Mouse (Mus musculus) mesoderm, embryonic 11.5 days (tissue): ENCODE results near the gene Polm.
"Not testable (repeated sequence)": the region's sequence is repeated elsewhere in the genome, so short reads cannot be mapped to it uniquely, and the experiment has no call there.

Experiments
- DNase-seq: peaks from one replicate; pipeline ENCODE4 v3.0.0-alpha.2; 2012; ENCODE audit warnings: low read depth, low spot score

The Polm gene

DNA sequence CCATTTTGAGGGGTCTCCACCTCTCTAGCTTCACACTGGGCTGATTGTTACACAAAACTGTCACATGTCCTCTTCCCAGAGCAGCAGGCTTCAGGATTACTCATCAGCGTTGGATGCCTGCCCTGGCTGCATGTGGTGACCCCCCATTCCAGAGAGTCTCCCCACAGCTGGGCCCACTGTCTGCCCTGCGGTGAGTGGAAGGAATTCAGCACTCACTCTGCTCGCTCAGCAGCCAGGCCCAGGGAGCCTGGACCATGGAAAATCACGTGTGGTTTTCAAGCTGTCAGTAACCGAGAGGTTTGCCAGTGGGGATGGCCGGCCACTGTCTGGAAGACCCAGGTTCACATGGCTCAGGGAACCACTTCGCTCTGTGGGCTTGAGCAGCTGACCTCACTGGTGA lies 18.1 kb upstream of the Polm start:
- no peak for DNase-seq

DNA sequence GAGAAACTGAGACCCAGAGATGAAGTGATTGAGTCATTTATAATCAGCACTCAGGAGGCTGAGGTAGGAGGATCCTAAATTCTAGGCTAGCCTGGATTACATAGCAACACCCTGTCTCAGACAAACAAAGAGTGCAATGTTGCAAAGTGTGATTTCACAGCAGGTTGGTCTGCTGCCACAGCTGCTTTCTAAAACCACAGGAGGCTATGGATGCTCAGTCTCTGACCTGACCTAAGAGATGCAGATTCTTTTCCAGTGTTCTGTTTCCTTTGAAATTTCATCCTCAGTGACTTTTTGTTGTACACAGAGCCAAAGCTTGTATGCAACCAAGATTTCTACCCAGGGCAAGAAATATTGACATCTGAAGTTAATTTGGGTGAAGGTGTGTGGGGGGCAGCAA lies 17.7 kb upstream of the Polm start:
- DNase-seq: no peak

DNA sequence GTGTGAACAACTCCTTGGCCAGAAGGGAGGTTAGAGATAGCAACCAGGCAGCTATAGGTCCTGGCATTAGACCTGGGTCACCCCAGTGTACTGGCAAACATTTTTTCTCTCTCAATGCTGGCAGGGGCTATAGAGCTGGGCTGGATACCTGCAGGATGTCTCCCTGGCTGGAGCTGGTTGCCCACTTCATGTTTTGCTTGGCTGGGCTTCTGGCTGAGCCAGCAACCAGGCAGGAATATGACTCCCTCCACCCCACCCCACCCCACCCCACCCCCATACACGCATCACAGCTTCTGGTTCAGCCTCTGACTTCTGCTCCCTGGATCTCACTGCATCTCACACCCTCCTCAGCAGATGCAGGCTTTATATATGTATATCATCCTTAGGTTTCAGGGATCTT lies 14.5 kb upstream of the Polm start:
- DNase-seq: no peak

DNA sequence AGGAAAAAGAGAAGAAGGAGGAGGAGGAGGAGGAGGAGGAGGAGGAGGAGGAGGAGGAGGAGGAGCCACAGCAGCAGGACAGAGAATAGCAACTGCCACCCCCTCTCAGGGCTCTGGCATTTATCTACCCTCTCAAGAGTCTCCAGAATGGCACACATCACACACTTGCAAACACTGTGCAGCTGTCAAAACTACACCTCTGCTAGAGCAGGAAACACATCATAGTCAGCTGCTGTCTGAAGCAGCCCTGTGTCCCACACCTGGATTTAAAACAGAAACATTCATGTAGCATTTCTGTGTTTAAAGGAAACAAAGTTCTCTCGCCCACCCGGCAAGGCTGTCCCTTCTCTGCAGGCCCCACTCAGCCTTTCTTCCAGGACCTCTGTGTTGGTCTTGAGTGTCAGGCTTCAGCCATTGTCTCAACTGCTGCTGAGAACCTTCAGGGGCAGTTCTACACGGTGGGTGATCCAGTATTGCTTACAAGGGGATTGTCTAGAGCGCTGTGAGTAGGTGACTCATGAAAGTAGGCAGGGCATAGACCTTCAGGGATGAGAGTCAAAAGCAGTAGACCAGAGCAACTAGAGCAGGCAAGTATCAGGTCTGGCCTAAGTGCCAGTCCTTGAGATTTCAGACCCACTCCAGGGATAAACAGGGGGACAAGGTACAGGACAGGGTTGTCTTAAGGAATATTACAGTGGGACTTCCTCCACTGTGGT lies 13.4 kb upstream of the Polm start:
- DNase-seq: no peak

DNA sequence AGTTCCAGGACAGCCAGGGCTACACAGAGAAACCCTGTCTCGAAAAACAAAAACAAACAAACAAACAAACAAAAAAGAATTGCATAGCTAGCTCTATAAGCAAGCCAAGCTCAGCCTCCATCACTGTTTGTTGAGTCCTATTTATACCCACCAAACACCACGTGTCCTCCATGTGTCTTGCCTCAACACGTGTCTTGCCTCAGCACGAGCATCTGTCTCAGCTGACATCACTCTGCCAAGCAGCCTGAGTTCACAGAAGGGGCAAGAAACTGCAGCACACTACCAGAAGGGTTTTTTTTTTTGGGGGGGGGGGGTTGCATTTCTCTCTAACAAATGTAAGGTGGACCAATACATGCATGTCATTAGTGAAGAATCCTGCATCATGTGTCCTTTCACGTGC lies 12.6 kb upstream of the Polm start:
- DNase-seq: no peak

DNA sequence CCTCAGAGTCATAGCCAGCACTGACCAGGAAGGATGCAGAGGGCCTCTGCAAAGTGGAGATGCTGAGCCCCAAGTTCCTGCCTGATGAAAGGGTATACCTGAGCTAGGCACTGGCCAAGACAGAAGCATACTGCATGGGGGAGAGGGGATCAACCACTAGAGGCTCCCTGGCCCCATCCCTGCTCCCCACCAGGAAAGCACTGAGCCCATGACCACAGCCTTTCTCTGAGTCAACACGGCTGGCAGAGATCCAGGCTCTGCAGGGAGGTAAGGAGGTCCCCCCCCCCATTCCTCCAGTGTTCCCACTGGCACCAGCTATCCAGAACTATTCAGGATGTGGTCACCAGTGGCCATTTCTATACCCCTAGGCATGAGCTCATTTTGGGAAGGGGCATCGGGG lies 11.5 kb upstream of the Polm start:
- DNase-seq: no peak

DNA sequence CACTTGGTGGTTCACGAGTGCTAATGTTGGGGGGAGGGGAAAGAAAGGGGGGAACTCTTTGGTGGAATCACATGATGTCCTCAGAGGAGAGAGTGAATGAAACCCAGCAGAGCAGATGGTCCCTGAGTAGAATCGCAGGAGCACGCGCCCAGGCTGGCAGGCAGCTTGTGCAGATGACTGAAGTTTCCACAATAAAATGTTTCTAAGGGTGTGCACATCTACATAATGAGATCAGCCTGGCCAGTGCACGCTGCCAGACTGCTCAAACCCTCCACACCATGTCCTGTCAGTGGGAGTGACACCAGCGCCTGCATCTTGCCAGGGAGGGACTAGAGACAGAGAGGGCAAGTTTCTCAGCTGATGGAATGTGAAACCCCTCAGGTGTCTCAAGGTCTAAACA lies 10.9 kb upstream of the Polm start:
- DNase-seq: no peak

DNA sequence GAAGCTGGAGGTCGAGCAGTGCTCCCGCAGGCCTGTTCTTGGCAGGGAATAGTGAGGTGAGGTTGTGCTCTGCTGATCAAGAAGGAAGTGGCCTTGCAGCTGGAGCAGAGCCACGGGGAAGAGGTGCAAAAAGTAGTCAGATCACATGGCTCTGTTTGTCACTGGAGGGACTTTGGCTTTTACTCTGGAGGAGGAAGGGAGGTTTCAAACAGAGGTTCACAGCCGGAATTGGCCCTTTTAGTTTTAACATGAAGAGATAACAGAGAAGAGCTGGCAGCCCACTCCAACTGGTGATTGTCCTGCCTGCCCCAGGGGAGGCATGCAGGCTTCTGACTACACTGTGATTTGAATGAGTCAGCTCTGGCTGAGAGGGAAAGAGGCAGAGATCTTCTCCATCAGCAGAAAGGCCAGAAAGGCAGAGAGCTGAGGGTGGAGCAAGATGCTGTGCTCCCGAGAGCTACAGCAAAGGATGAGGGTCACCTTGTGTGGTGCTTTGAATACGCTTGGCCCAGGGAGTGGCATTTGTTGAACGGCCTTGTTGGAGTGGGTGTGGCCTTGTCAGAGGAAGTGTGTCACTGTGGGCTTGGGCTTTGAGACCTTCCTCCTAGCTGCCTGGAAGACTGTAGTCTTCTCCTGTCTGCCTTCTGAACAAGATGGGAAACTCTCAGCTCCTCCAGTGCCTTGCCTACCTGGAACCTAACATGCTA lies 9.0 kb upstream of the Polm start:
- DNase-seq: no peak

DNA sequence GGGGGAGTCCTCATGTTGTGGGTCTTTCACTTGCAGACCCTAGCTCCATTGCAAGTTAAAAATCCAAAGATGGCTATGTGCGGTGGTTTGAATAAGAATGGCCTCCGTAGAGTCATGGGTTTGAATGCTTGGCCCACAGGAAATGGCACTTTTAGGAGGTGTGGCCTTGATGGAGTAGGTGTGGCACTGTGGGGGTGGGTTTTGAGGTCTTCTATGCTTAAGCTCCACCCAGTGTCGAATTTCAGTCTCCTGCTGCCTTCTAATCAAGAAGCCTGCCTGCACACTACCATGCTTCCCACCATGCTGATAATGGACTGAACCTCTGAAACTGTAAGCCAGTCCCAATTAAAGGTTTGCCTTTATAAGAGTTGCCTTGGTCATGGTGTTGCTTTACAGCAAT lies 5.3 kb upstream of the Polm start:
- no peak for DNase-seq

DNA sequence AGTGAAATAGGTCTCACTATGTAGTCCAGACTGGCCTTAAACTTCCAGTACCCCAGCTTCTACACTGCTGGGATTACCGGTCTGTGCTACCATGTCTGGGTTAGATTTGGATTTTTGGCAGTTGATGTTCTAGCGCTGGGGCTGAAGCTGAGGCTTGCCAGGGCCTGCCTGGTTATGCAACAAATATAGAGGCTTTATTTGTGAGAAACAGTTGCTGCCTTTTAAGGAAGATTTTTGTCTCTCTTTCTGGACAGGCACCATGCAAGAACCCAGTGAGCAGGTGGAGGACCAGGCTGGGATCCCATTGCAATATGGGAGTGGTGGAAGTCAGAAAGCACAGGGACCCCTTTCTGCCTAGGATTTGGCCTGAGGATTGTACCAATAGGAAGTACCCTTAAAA lies 3.9 kb upstream of the Polm start:
- no peak for DNase-seq

DNA sequence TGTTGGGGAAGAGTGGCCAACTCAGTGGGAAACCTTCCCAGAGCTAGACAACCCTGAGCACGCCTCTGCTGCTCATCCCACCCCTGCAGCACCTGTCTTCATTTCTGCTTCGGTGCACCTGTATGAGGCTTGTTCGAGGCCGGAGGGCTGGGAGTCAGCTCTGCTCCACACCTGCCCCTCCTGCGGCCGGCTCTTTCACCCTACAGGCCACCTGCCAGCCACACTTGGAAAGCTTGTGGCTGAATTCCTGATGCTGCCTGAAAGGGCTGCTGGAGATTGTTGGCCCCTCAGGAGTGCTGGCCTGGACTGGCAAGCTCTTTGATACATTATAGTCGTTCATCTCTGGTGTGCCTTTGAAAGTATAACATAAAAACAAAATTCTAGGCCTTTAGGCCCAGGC lies 2.5 kb upstream of the Polm start:
- DNase-seq: no peak

DNA sequence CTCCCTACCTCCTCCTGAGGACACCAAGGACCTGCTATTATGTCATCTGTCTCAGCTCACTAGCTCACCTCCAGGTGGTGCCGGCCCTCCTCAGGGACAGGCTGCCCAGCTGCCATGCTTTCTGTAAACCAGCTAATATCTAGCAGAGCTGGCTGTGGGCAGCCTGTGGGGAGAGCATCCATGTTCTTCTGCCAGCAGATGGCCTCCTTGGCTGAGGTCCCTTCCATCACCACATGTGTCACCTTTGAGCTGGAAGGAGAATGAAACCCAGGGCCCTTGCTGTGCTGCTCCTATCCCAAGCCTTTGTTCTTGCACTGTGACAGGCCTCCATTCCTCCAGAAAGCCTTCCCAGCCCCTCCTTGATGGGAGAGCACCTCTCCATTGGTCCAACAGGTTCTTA lies 1.7 kb downstream of the Polm start:
- DNase-seq: no peak

DNA sequence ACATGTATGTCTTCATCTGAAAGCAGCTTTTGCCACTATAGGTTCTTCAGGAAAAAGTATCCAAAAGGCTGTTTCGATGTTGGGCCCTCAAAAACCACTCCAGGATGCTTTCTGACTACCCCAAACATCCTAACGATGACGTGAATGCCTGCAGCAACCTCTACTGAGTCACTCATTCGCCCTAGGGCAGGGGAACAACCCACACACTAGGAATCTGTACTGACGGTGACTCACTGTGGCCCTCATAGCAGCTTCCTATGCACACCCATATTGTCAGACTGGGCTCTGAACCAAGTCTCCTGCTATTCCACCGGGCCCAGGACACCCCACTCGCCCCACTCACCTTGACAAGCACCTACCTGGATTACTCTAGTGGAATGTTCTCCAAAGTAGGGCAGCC lies 2.8 kb downstream of the Polm start:
- no peak for DNase-seq

DNA sequence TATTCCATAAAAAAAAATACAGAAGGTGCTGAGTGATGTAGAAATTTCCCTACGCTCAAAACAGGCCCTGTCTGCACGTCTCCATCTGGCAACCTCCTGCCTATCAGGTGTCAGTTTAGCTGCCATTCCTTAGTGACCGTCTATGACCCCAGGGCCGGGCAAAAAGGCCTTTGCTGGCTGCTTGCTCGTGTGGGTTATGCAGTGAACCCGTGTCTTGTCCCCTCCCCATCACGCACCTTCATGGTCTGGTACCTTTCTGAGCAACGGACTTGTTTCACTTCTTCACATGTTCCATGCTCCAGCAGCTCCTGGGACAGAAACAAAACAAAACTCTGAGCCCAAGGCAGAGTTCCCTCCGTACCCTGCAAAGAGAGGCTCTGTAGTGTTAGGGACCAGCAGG lies 3.3 kb downstream of the Polm start:
- DNase-seq: no peak

DNA sequence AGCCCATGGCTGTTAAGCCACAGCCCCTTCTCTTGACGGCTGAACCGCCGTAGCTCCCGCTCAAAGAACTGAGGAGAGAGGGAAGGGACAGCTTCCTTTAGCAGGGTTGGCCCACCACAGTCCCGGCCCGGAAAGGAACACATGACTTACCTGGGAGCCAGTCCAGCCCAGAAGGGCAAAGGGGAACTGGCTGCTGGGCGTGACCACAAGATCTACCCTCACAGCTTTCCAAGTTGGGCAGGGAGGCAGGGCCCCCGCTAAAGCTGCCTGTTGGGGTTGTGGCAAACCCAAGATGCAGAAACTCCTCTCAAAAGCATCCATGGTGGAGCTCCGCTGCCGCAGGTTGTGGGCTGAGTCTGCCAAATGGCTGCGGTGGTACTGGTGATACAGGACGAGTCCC lies 8.5 kb downstream of the Polm start:
- DNase-seq: no peak

DNA sequence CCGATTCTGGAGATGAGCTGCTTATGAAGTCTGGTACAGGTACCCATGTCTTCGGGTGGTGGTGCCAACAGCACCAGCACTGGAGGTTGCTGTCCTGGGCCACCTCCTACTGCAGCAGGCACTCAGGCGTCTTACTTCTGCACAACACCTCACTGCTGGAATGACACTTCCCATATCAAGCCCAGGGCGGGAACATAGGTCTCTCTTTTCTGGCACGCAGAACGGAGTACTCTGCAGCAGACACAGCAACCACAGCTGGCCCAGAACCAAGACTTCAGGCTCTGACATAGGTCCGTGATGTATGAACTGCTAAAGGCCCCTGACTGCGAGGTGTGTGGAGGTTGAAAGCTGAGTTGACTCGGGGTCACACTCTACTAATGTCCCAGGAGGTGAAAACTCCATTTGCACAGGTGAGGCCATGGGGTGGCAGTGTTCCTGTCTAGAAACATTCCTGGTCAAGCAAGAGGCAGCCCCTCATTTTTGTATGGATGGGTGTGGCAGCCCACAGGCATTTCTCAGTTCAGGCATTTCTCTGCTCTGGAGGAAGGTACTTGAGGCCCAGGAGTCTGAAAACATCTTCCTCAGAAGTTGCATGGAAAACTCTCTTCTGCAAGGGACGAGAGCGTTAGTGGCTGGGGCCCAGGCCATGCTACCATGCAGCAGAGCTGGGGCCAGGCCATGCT lies 9.2 kb downstream of the Polm start:
- no peak for DNase-seq

DNA sequence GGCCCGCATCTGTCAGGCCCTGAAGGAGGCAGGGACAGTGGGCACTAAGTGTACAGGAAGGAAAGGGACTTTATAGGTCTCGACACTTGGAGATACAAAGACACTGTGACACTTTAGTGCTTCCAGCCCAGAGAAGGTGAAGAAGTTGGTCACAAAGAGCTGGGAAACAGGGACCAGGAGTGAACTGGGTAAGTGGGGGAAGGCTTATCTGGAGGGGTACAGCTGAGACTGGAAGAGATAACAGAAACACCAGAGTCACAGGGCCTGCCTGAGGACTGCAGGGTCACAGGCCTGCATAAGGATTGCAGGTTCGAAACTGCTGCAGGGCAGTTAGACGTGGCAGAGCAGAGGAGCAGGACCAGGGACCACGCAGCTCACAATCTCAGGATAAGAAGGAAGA lies 9.9 kb downstream of the Polm start:
- no peak for DNase-seq

DNA sequence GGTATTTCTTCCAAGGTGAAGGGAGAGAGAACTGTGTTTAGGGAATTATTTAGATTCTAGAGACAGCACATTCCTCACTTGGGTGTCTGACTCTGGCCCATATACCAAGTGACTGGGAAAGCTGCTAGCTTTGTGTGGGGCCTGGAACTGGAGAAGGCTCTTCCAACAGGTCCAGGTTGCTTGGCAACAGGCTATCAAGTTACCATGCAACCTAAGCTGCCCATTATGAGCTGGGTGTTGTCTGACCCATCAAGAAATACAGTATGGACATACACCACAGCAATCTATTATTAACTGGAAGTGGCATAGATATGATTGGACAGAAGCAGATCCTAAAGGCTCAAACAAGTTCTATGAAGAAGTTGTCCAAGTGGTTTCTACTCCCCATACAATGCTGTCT lies 12.4 kb downstream of the Polm start:
- DNase-seq: no peak

DNA sequence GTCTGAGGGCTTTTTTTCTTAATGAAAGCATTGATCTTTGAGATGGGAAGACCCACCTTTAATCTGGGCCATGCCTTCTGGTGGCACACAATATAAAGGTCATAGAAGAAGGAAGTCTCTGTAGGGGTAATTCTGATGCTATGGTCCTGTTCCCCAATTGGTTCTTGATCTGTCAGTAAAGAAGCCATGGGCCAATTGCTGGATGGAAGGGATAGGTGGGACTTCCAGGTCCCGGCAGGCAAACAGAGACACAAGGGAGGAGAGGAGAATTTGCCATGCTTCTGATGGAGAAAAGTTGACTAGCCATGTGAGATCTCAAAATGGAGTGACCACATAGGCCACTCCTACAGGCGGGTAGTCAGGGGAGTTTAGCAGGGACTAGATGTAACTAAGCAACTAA lies 18.6 kb downstream of the Polm start:
- DNase-seq: no peak

DNA sequence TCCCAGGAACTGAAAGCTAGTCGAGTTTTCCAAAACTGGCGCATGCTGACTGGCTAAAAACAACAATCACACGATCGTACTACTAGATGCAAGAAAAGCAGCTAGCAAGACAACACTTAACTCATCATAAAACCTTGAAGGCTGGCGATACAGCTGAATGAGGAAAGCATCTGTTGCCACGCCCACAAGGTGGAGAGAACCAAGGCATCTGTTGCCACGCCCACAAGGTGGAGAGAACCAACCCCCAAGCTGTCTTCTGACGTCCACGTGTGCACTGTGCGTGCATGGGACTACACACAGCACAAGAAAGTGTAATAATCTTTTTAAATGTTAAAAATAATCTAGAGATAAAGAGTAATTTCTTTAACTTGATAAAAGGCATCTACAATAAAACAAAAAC lies 24.4 kb downstream of the Polm start:
- no peak for DNase-seq

DNA sequence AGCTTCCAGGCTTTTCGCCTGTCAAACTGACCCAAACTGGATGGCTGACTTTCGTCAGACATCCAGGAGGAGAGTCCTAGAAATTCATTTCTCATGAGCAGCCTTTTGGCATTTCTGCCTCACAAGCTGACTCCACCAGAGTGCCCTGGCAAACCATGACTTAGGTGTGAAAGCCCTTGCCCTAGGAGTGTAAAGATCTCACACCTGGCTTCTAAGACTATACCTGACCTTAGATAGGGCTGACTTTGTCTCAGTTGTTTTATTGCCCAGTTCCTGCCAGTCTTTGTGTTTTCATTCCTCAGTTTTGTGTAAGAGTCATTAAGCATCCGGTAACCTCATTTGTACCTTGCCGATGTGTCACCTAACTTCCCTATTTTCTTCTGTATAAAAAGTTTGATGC lies 28.3 kb downstream of the Polm start:
- not testable (repeated sequence) for DNase-seq

DNA sequence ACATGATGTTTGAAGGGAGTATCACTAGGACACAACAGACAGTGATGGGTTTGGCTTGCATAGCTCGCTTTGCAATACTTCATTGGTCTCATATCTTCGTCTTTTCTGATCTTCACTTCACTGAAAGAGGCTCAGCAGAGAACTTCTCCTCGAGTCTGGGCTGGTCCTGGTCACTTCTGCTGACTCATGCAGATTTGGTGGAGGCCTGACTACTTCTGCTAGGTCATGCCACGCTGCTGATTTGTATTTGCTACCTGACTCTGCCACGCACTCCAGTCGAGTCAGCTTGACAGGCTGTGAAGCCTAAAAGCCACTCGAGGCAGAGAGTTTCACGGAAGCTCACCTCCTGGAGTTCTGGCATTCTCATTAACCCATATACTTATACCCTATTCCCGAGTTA lies 29.9 kb downstream of the Polm start:
- DNase-seq: no peak

DNA sequence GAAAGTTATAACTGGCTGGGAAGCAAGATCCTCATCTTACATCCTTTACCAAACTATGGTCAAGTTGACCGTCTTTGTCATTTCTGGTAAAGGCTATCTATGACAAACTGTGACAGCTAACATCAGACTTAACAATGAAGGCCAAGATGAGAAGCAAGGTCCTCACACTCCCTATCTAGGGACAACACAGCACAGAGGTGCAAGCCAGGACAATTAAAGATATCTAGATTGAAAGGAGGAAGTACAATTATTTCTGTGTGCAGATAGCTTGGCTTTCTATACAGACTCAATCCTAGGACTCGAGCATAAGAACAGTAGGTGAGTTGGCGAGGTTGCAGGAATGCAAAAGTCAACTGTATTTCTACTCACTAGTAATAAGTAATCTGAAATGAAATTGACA lies 32.1 kb downstream of the Polm start:
- no peak for DNase-seq
